Mouse (Mus musculus): ENCODE results near the gene Cdk15. TPM values are rescaled to one million over a fixed set of nuclear protein-coding genes. Genes with fewer than 3 reads are reported as not detected.

Gene Cdk15
- polyA plus RNA-seq, 1 experiment from 2014 or later: 0.84 TPM

- Histone ChIP-seq H3K4me2 (ENCODE audit: low read length) (no peak overlapping the region), H3K36me3 (ENCODE audit: insufficient read depth, low read length) (no peaks in the 10 kb centered on the region), H3K27ac (no peak overlapping the region), H3K9ac (ENCODE audit: low read depth, low read length) (no peak overlapping the region), H3K4me3 (replicated peaks; ENCODE audit: low read depth, low read length) (no peak overlapping the region), H3K4me1 (replicated peaks; ENCODE audit: insufficient read depth, low read length) (0 out of 2 replicates have a peak, but pooled peaks cover 7% of the 10 kb centered on the region), H3K27me3 (ENCODE audit: insufficient read depth, low read length) (no peaks in the 10 kb centered on the region), H3K9me3 (replicated peaks; ENCODE audit: low read length) (no peaks in the 10 kb centered on the region)
- ATAC-seq (replicated peaks; ENCODE audit: low FRiP score, low read depth) (no peak), DNase-seq (ENCODE audit: low spot score) (peak; percentile 70)
- WGBS: 66% methylated on average over 5 of the region's 5 CpGs
- TF ChIP-seq CTCF (IDR thresholded peaks at IDR 0.05; ENCODE audit: low read depth): peak; percentile 62
Observed at GRCm38 (mm10) chr1:59311292-59311885, 54.7 kb downstream of the Cdk15 start.

GRCm38 (mm10) chr1:59312187-59313153, 55.8 kb downstream of the Cdk15 start:
- 79% methylated on average over 10 of the region's 10 CpGs for WGBS
- no peak overlapping the region for H3K4me2 ChIP-seq (ENCODE audit: low read length)
- DNase-seq (ENCODE audit: low spot score) (no peak), ATAC-seq (replicated peaks; ENCODE audit: low FRiP score, low read depth) (no peak)
- H3K36me3 ChIP-seq (ENCODE audit: insufficient read depth, low read length): no peaks in the 10 kb centered on the region
- H3K9me3 ChIP-seq (replicated peaks; ENCODE audit: low read length): no peaks in the 10 kb centered on the region
- 0 out of 2 replicates have a peak, but pooled peaks cover 7% of the 10 kb centered on the region for H3K4me1 ChIP-seq (replicated peaks; ENCODE audit: insufficient read depth, low read length)
- no peak overlapping the region for H3K9ac ChIP-seq (ENCODE audit: low read depth, low read length)
- no peak for TF ChIP-seq CTCF (IDR thresholded peaks at IDR 0.05; ENCODE audit: low read depth)
- H3K27me3 ChIP-seq (ENCODE audit: insufficient read depth, low read length): no peaks in the 10 kb centered on the region
- no peak overlapping the region for H3K4me3 ChIP-seq (replicated peaks; ENCODE audit: low read depth, low read length)
- H3K27ac ChIP-seq: no peak overlapping the region

GRCm38 (mm10) chr1:59313154-59313940, 56.6 kb downstream of the Cdk15 start:
- H3K9ac ChIP-seq (ENCODE audit: low read depth, low read length): no peak overlapping the region
- H3K36me3 ChIP-seq (ENCODE audit: insufficient read depth, low read length): no peaks in the 10 kb centered on the region
- ATAC-seq (replicated peaks; ENCODE audit: low FRiP score, low read depth): no peak
- 0 out of 2 replicates have a peak, but pooled peaks cover 7% of the 10 kb centered on the region for H3K4me1 ChIP-seq (replicated peaks; ENCODE audit: insufficient read depth, low read length)
- H3K27ac ChIP-seq: no peak overlapping the region
- no peak for DNase-seq (ENCODE audit: low spot score)
- no peaks in the 10 kb centered on the region for H3K27me3 ChIP-seq (ENCODE audit: insufficient read depth, low read length)
- no peak for TF ChIP-seq CTCF (IDR thresholded peaks at IDR 0.05; ENCODE audit: low read depth)
- 79% methylated on average over 8 of the region's 8 CpGs for WGBS
- no peak overlapping the region for H3K4me2 ChIP-seq (ENCODE audit: low read length)
- no peak overlapping the region for H3K4me3 ChIP-seq (replicated peaks; ENCODE audit: low read depth, low read length)
- no peaks in the 10 kb centered on the region for H3K9me3 ChIP-seq (replicated peaks; ENCODE audit: low read length)

GRCm38 (mm10) chr1:59315057-59315807, 58.5 kb downstream of the Cdk15 start:
- no peak overlapping the region for H3K27ac ChIP-seq
- no peak overlapping the region for H3K9ac ChIP-seq (ENCODE audit: low read depth, low read length)
- peak; percentile 74 for ATAC-seq (replicated peaks; ENCODE audit: low FRiP score, low read depth)
- WGBS: 16% methylated on average over 5 of the region's 5 CpGs
- no peaks in the 10 kb centered on the region for H3K9me3 ChIP-seq (replicated peaks; ENCODE audit: low read length)
- no peaks in the 10 kb centered on the region for H3K27me3 ChIP-seq (ENCODE audit: insufficient read depth, low read length)
- DNase-seq (ENCODE audit: low spot score): peak; percentile 77
- no peak overlapping the region for H3K4me3 ChIP-seq (replicated peaks; ENCODE audit: low read depth, low read length)
- no peak for TF ChIP-seq CTCF (IDR thresholded peaks at IDR 0.05; ENCODE audit: low read depth)
- no peaks in the 10 kb centered on the region for H3K36me3 ChIP-seq (ENCODE audit: insufficient read depth, low read length)
- 0 out of 2 replicates have a peak, but pooled peaks cover 7% of the 10 kb centered on the region for H3K4me1 ChIP-seq (replicated peaks; ENCODE audit: insufficient read depth, low read length)
- H3K4me2 ChIP-seq (ENCODE audit: low read length): no peak overlapping the region

GRCm38 (mm10) chr1:59316031-59316385, 59.3 kb downstream of the Cdk15 start:
- no peak for ATAC-seq (replicated peaks; ENCODE audit: low FRiP score, low read depth)
- DNase-seq (ENCODE audit: low spot score): no peak
- H3K36me3 ChIP-seq (ENCODE audit: insufficient read depth, low read length): no peaks in the 10 kb centered on the region
- 0 out of 2 replicates have a peak, but pooled peaks cover 7% of the 10 kb centered on the region for H3K4me1 ChIP-seq (replicated peaks; ENCODE audit: insufficient read depth, low read length)
- no peaks in the 10 kb centered on the region for H3K27me3 ChIP-seq (ENCODE audit: insufficient read depth, low read length)
- no peak overlapping the region for H3K4me3 ChIP-seq (replicated peaks; ENCODE audit: low read depth, low read length)
- H3K27ac ChIP-seq: no peak overlapping the region
- no peak overlapping the region for H3K9ac ChIP-seq (ENCODE audit: low read depth, low read length)
- 27% methylated on average over 9 of the region's 9 CpGs for WGBS
- no peaks in the 10 kb centered on the region for H3K9me3 ChIP-seq (replicated peaks; ENCODE audit: low read length)
- TF ChIP-seq CTCF (IDR thresholded peaks at IDR 0.05; ENCODE audit: low read depth): no peak
- H3K4me2 ChIP-seq (ENCODE audit: low read length): no peak overlapping the region
